Mouse (Mus musculus): ENCODE measurements around the gene Serpind1. TPM values are rescaled to one million over a fixed set of nuclear protein-coding genes. Genes with fewer than 3 reads are reported as not detected.

The Serpind1 gene
- polyA plus RNA-seq, 1 experiment: not detected

DNA sequence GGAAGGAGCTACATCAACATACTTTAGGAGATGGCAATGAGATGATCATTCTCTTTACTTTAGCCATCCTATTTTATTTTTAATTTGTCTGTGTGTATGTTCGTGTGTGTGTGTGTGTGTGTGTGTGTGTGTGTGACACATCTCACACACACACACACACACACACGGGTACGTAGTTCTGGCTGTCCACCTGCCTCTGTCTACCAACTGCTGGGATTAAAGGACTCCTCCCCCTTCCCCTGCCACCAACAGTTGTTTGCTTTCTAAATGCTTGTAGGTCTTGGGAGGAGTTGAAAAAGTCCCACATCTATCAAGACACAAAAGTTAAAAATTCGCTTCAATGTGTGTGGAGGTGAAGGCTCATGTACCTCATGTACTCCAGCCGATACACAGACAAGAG lies 6.4 kb upstream of the Serpind1 start:
- TF ChIP-seq POLR2A (IDR thresholded peaks at IDR 0.05; ENCODE audit: insufficient read depth, low read length): no peak
- TF ChIP-seq CTCF (IDR thresholded peaks at IDR 0.05; ENCODE audit: low read depth, low read length): no peak
- TF ChIP-seq EP300 (IDR thresholded peaks at IDR 0.05; ENCODE audit: insufficient read depth, low read depth, low read length): no peak
- Histone ChIP-seq H3K27me3 (ENCODE audit: control insufficient read depth, insufficient read depth, low read length, poor library complexity, severe bottlenecking) (no peaks in the 10 kb centered on the region), H3K9me3 (replicated peaks; ENCODE audit: control insufficient read depth, insufficient read depth, low read length, poor library complexity, severe bottlenecking) (no peaks in the 10 kb centered on the region), H3K36me3 (ENCODE audit: control insufficient read depth, insufficient read depth, low read length, poor library complexity, severe bottlenecking) (peaks cover 8% of the 10 kb centered on the region; the same call in 1 of the 2 replicates), H3K9ac (ENCODE audit: low read depth, poor library complexity, severe bottlenecking) (no peak overlapping the region), H3K4me3 (ENCODE audit: low read depth, low read length) (no peak overlapping the region), H3K27ac (ENCODE audit: insufficient read depth, low read length) (no peak overlapping the region), H3K4me1 (ENCODE audit: control insufficient read depth, insufficient read depth, low read length) (no peaks in the 10 kb centered on the region)

DNA sequence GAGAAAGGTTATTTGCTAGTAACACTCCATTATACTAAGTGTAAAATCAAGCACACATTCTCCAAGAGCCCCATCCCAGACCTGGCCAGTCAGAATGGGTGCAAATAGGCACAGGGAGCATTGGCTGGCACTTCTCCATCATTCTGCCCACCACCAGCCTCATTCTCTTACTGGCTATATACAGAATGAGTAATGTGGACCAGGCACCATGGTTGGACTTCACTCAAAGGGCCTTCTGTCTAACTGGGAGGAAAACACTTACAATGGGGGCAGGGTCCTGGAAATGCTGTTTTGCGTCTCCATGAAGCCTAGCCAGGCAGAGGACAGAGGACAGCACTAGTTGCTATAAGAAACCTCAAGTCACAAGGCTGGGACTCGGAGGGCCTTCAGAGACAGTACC lies 5.1 kb upstream of the Serpind1 start:
- no peaks in the 10 kb centered on the region for H3K4me1 ChIP-seq (ENCODE audit: control insufficient read depth, insufficient read depth, low read length)
- no peaks in the 10 kb centered on the region for H3K9me3 ChIP-seq (replicated peaks; ENCODE audit: control insufficient read depth, insufficient read depth, low read length, poor library complexity, severe bottlenecking)
- no peak overlapping the region for H3K4me3 ChIP-seq (ENCODE audit: low read depth, low read length)
- no peak for TF ChIP-seq CTCF (IDR thresholded peaks at IDR 0.05; ENCODE audit: low read depth, low read length)
- no peak for TF ChIP-seq POLR2A (IDR thresholded peaks at IDR 0.05; ENCODE audit: insufficient read depth, low read length)
- TF ChIP-seq EP300 (IDR thresholded peaks at IDR 0.05; ENCODE audit: insufficient read depth, low read depth, low read length): no peak
- no peak overlapping the region for H3K27ac ChIP-seq (ENCODE audit: insufficient read depth, low read length)
- H3K9ac ChIP-seq (ENCODE audit: low read depth, poor library complexity, severe bottlenecking): no peak overlapping the region
- H3K27me3 ChIP-seq (ENCODE audit: control insufficient read depth, insufficient read depth, low read length, poor library complexity, severe bottlenecking): no peaks in the 10 kb centered on the region
- H3K36me3 ChIP-seq (ENCODE audit: control insufficient read depth, insufficient read depth, low read length, poor library complexity, severe bottlenecking): peaks cover 8% of the 10 kb centered on the region; the same call in 1 of the 2 replicates

DNA sequence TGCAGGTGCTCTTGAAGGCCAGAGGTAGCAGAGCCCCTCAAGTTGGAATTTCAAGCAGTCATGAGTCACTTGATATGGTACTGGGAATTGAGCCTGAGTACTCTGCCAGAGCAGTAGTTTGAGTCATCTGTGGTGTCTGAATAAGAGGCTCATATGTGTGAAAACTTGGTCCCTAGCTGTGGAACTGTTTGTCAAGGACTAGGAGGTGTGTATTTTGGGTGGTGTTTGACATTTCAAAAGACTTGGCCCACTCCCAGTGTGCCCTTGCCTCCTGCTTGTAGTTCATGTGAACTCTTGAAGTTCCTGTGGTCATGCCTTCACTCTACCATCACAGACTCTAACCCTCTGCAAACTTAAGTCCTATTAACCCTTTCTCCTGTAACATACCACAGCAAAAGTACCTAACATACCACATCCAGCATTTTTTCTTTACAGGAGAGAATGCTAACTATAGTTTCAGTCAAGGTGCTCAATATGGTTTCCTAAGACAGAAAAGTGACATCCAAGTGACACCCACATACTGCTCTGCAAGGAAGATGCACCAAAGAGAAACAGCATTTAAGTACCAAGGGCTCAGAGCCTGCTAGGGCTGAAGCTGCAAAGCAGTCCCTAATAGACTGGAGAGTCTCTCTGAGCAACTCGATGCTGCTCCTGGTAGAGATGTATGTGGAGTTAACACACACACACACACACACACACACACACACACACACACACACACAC lies 1.2 kb upstream of the Serpind1 start:
- Histone ChIP-seq H3K9me3 (replicated peaks; ENCODE audit: control insufficient read depth, insufficient read depth, low read length, poor library complexity, severe bottlenecking) (no peaks in the 10 kb centered on the region), H3K4me3 (ENCODE audit: low read depth, low read length) (no peak overlapping the region), H3K36me3 (ENCODE audit: control insufficient read depth, insufficient read depth, low read length, poor library complexity, severe bottlenecking) (peaks cover 7% of the 10 kb centered on the region; the same call in 1 of the 2 replicates), H3K27ac (ENCODE audit: insufficient read depth, low read length) (no peak overlapping the region), H3K4me1 (ENCODE audit: control insufficient read depth, insufficient read depth, low read length) (no peaks in the 10 kb centered on the region), H3K27me3 (ENCODE audit: control insufficient read depth, insufficient read depth, low read length, poor library complexity, severe bottlenecking) (no peaks in the 10 kb centered on the region), H3K9ac (ENCODE audit: low read depth, poor library complexity, severe bottlenecking) (no peak overlapping the region)
- TF ChIP-seq POLR2A (IDR thresholded peaks at IDR 0.05; ENCODE audit: insufficient read depth, low read length) (no peak), CTCF (IDR thresholded peaks at IDR 0.05; ENCODE audit: low read depth, low read length) (no peak), EP300 (IDR thresholded peaks at IDR 0.05; ENCODE audit: insufficient read depth, low read depth, low read length) (no peak)

- Histone ChIP-seq H3K4me3 (ENCODE audit: low read depth, low read length) (no peak overlapping the region), H3K36me3 (ENCODE audit: control insufficient read depth, insufficient read depth, low read length, poor library complexity, severe bottlenecking) (no peaks in the 10 kb centered on the region), H3K9ac (ENCODE audit: low read depth, poor library complexity, severe bottlenecking) (no peak overlapping the region), H3K27ac (ENCODE audit: insufficient read depth, low read length) (no peak overlapping the region), H3K27me3 (ENCODE audit: control insufficient read depth, insufficient read depth, low read length, poor library complexity, severe bottlenecking) (no peaks in the 10 kb centered on the region), H3K9me3 (replicated peaks; ENCODE audit: control insufficient read depth, insufficient read depth, low read length, poor library complexity, severe bottlenecking) (no peaks in the 10 kb centered on the region), H3K4me1 (ENCODE audit: control insufficient read depth, insufficient read depth, low read length) (no peaks in the 10 kb centered on the region)
- no peak for TF ChIP-seq EP300 (IDR thresholded peaks at IDR 0.05; ENCODE audit: insufficient read depth, low read depth, low read length)
- no peak for TF ChIP-seq POLR2A (IDR thresholded peaks at IDR 0.05; ENCODE audit: insufficient read depth, low read length)
- no peak for TF ChIP-seq CTCF (IDR thresholded peaks at IDR 0.05; ENCODE audit: low read depth, low read length)
These were observed 684 bp downstream of the Serpind1 start for GRCm38 (mm10) chr16:17331855-17332254.

- no peak overlapping the region for H3K4me3 ChIP-seq (ENCODE audit: low read depth, low read length)
- H3K27ac ChIP-seq (ENCODE audit: insufficient read depth, low read length): no peak overlapping the region
- no peak for TF ChIP-seq CTCF (IDR thresholded peaks at IDR 0.05; ENCODE audit: low read depth, low read length)
- no peak for TF ChIP-seq EP300 (IDR thresholded peaks at IDR 0.05; ENCODE audit: insufficient read depth, low read depth, low read length)
- no peak for TF ChIP-seq POLR2A (IDR thresholded peaks at IDR 0.05; ENCODE audit: insufficient read depth, low read length)
These were observed 3.4 kb downstream of the Serpind1 start for GRCm38 (mm10) chr16:17334574-17334973.

GRCm38 (mm10) chr16:17336089-17336488 lies 4.9 kb downstream of the Serpind1 start:
- Histone ChIP-seq H3K4me3 (ENCODE audit: low read depth, low read length) (no peak overlapping the region), H3K9ac (ENCODE audit: low read depth, poor library complexity, severe bottlenecking) (no peak overlapping the region), H3K27ac (ENCODE audit: insufficient read depth, low read length) (no peak overlapping the region), H3K9me3 (replicated peaks; ENCODE audit: control insufficient read depth, insufficient read depth, low read length, poor library complexity, severe bottlenecking) (no peaks in the 10 kb centered on the region), H3K4me1 (ENCODE audit: control insufficient read depth, insufficient read depth, low read length) (no peaks in the 10 kb centered on the region), H3K36me3 (ENCODE audit: control insufficient read depth, insufficient read depth, low read length, poor library complexity, severe bottlenecking) (no peaks in the 10 kb centered on the region), H3K27me3 (ENCODE audit: control insufficient read depth, insufficient read depth, low read length, poor library complexity, severe bottlenecking) (no peaks in the 10 kb centered on the region)
- TF ChIP-seq EP300 (IDR thresholded peaks at IDR 0.05; ENCODE audit: insufficient read depth, low read depth, low read length) (no peak), CTCF (IDR thresholded peaks at IDR 0.05; ENCODE audit: low read depth, low read length) (no peak), POLR2A (IDR thresholded peaks at IDR 0.05; ENCODE audit: insufficient read depth, low read length) (no peak)

More at GRCm38 (mm10) chr16:17334574-17334973, 3.4 kb downstream of the Serpind1 start:
- H3K9ac ChIP-seq (ENCODE audit: low read depth, poor library complexity, severe bottlenecking): no peak overlapping the region
- no peaks in the 10 kb centered on the region for H3K36me3 ChIP-seq (ENCODE audit: control insufficient read depth, insufficient read depth, low read length, poor library complexity, severe bottlenecking)
- H3K27me3 ChIP-seq (ENCODE audit: control insufficient read depth, insufficient read depth, low read length, poor library complexity, severe bottlenecking): no peaks in the 10 kb centered on the region
- H3K9me3 ChIP-seq (replicated peaks; ENCODE audit: control insufficient read depth, insufficient read depth, low read length, poor library complexity, severe bottlenecking): no peaks in the 10 kb centered on the region
- H3K4me1 ChIP-seq (ENCODE audit: control insufficient read depth, insufficient read depth, low read length): no peaks in the 10 kb centered on the region
